Mouse (Mus musculus) MEL (cell line): ENCODE measurements at regions not wholly inside any gene's neighbourhood (a gene's known extent, or its start where the extent isn't known, plus 50 kb on each side); places are given as distances from the start of the nearest gene placed in this dataset.

Experiments used
- BHLHE40 ChIP-seq: IDR thresholded peaks from 2 replicates; pipeline ENCODE4 v1.6.1; 2012; ENCODE audit warnings: low read depth, mild to moderate bottlenecking, inconsistent platforms, low read length, improper control_type of control experiment, borderline replicate concordance
- CTCF ChIP-seq, 3 experiments: IDR thresholded peaks in 2 of 3; conservative IDR thresholded peaks in 1 of 3; 2 replicates each; pipeline ENCODE4 v1.5.1; 2011 to 2012; ENCODE audit warnings: low read length in 3 of 3, low read depth in 2 of 3, mild to moderate bottlenecking in 2 of 3, improper control_type of control experiment in 1 of 3, inconsistent platforms in 1 of 3, mixed read lengths in 1 of 3, moderate library complexity in 1 of 3; ENCODE audit not compliant: control insufficient read depth in 1 of 3, insufficient read depth in 1 of 3, poor library complexity in 1 of 3, severe bottlenecking in 1 of 3
- GABPA ChIP-seq: IDR thresholded peaks from 2 replicates; pipeline ENCODE4 v1.6.1; 2012; ENCODE audit warnings: low read depth, mild to moderate bottlenecking, inconsistent platforms, low read length, improper control_type of control experiment, moderate library complexity
- KAT2A ChIP-seq: conservative IDR thresholded peaks from 2 replicates; pipeline ENCODE4 v1.6.1; 2012; ENCODE audit warnings: low read depth, low read length, improper control_type of control experiment, inconsistent platforms
- MYC ChIP-seq: IDR thresholded peaks from 2 replicates; pipeline ENCODE4 v1.6.1; 2011; ENCODE audit warnings: low read depth, mild to moderate bottlenecking, low read length, improper control_type of control experiment, moderate library complexity
- NELFE ChIP-seq: IDR thresholded peaks from 2 replicates; pipeline ENCODE4 v1.6.1; 2011; ENCODE audit warnings: low read depth, low read length, improper control_type of control experiment
- POLR2A ChIP-seq, 2 experiments: IDR thresholded peaks; 2 replicates each; pipeline ENCODE4 v1.6.1; 2011 to 2012; ENCODE audit warnings: low read length in 2 of 2, mild to moderate bottlenecking in 2 of 2, control low read depth in 1 of 2, improper control_type of control experiment in 1 of 2, low read depth in 1 of 2, moderate library complexity in 1 of 2; ENCODE audit not compliant: control insufficient read depth in 1 of 2, insufficient read depth in 1 of 2, poor library complexity in 1 of 2
- UBTF ChIP-seq: IDR thresholded peaks from 2 replicates; pipeline ENCODE4 v1.6.1; 2012; ENCODE audit warnings: low read depth, mild to moderate bottlenecking, inconsistent platforms, low read length, improper control_type of control experiment, moderate library complexity, borderline replicate concordance; ENCODE audit not compliant: insufficient read depth
- USF1 ChIP-seq: IDR thresholded peaks from 2 replicates; pipeline ENCODE4 v1.6.1; 2014; ENCODE audit warnings: low read depth, mild to moderate bottlenecking, inconsistent platforms, low read length, improper control_type of control experiment, moderate library complexity
- ZC3H11A ChIP-seq: IDR thresholded peaks from 2 replicates; pipeline ENCODE4 v1.6.1; 2012; ENCODE audit warnings: low read depth, mild to moderate bottlenecking, inconsistent platforms, low read length, improper control_type of control experiment

- TF ChIP-seq ZC3H11A: no peak
- no peak for TF ChIP-seq CTCF (IDR thresholded peaks at IDR 0.05 in 2 of 3, conservative IDR thresholded peaks at IDR 0.05 in 1 of 3; ENCODE audit: control insufficient read depth in 1 of 3, insufficient read depth in 1 of 3, low read depth in 2 of 3, low read length in 3 of 3, poor library complexity in 1 of 3, severe bottlenecking in 1 of 3)
- no peak for TF ChIP-seq NELFE
- no peak for TF ChIP-seq BHLHE40
- no peak for TF ChIP-seq USF1
- TF ChIP-seq UBTF: no peak
- TF ChIP-seq POLR2A (IDR thresholded peaks at IDR 0.05; ENCODE audit: control insufficient read depth in 1 of 2, insufficient read depth in 1 of 2, low read depth in 1 of 2, low read length in 2 of 2, poor library complexity in 1 of 2): no peak
- no peak for TF ChIP-seq KAT2A
- TF ChIP-seq GABPA: no peak
- no peak for TF ChIP-seq MYC
Observed at GRCm38 (mm10) chr15:97188545-97188944, 58.4 kb upstream of the Pced1b start.
